Mouse (Mus musculus): ENCODE data around the gene Gmeb2. TPM values are rescaled to one million over a fixed set of nuclear protein-coding genes. Genes with fewer than 3 reads are reported as not detected.

The Gmeb2 gene
- 8.8 TPM for polyA plus RNA-seq (2017; shearing (Covaris generic))

GRCm38 (mm10) chr2:181287958-181288350 is at the start of gene Gmeb2:
Gene Gmeb2, minus strand, starts transcription at chr2:181288035.

GRCm38 (mm10) chr2:181319248-181320102 is 31.6 kb upstream of the Gmeb2 start, which contains the start of gene Rtel1:
Gene Rtel1, plus strand, starts transcription at chr2:181319739.

GRCm38 (mm10) chr2:181314080-181314810 is 26.4 kb upstream of the Gmeb2 start, which contains the start of gene Stmn3:
Gene Stmn3, minus strand, starts transcription at chr2:181314500.

GRCm38 (mm10) chr2:181241602-181242313 is 46.1 kb downstream of the Gmeb2 start, which contains the start of gene Helz2:
Gene Helz2, minus strand, starts transcription at chr2:181242027.

GRCm38 (mm10) chr2:181219538-181220216 is 68.2 kb downstream of the Gmeb2 start, which contains the start of gene Fndc11:
Gene Fndc11, plus strand, starts transcription at chr2:181220013.

GRCm38 (mm10) chr2:181213021-181213445 is 74.8 kb downstream of the Gmeb2 start, which contains the start of gene Srms:
Gene Srms, minus strand, starts transcription at chr2:181213185.

GRCm38 (mm10) chr2:181202422-181202821 is 85.4 kb downstream of the Gmeb2 start, which contains the start of gene Ptk6:
Gene Ptk6, minus strand, starts transcription at chr2:181202789.

Other genes starting within 250 kb of the Gmeb2 start
- gene Chrna4, start 244.5 kb downstream of the Gmeb2 start, polyA plus RNA-seq (2017; shearing (Covaris generic)) = not detected
- gene Kcnq2, start 152.7 kb downstream of the Gmeb2 start, polyA plus RNA-seq (2017; shearing (Covaris generic)) = not detected
- not detected for gene Eef1a2, start 131.0 kb downstream of the Gmeb2 start, polyA plus RNA-seq (2017; shearing (Covaris generic))
- 306 TPM for gene Ppdpf, start 100.8 kb downstream of the Gmeb2 start, polyA plus RNA-seq (2017; shearing (Covaris generic))
- not detected for gene Ptk6, start 85.2 kb downstream of the Gmeb2 start, polyA plus RNA-seq (2017; shearing (Covaris generic))
- 1.5 TPM for gene Srms, start 74.8 kb downstream of the Gmeb2 start, polyA plus RNA-seq (2017; shearing (Covaris generic))
- gene Fndc11, start 68.0 kb downstream of the Gmeb2 start, polyA plus RNA-seq (2017; shearing (Covaris generic)) = 0.46 TPM
- gene Helz2, start 46.0 kb downstream of the Gmeb2 start, polyA plus RNA-seq (2017; shearing (Covaris generic)) = 24.2 TPM
- not detected for gene Stmn3, start 26.5 kb upstream of the Gmeb2 start, polyA plus RNA-seq (2017; shearing (Covaris generic))
- 63.6 TPM for gene Rtel1, start 31.7 kb upstream of the Gmeb2 start, polyA plus RNA-seq (2017; shearing (Covaris generic))
- gene Zgpat, start 76.9 kb upstream of the Gmeb2 start, polyA plus RNA-seq (2017; shearing (Covaris generic)) = 101 TPM
- gene Arfrp1, start 77.4 kb upstream of the Gmeb2 start, polyA plus RNA-seq (2017; shearing (Covaris generic)) = 146 TPM
- gene Lime1, start 92.0 kb upstream of the Gmeb2 start, polyA plus RNA-seq (2017; shearing (Covaris generic)) = 355 TPM
- gene Zbtb46, start 171.4 kb upstream of the Gmeb2 start, polyA plus RNA-seq (2017; shearing (Covaris generic)) = 1.6 TPM
- not detected for gene Abhd16b, start 205.2 kb upstream of the Gmeb2 start, polyA plus RNA-seq (2017; shearing (Covaris generic))
- 98.8 TPM for gene Tpd52l2, start 209.1 kb upstream of the Gmeb2 start, polyA plus RNA-seq (2017; shearing (Covaris generic))
- 112 TPM for gene Dnajc5, start 232.4 kb upstream of the Gmeb2 start, polyA plus RNA-seq (2017; shearing (Covaris generic))

Measured in activated CD4-positive, CD25-positive, alpha-beta regulatory T cell, adult 9 weeks (primary cell).